27 mouse cellular contexts compared by ENCODE assay signal in the genomic region with DNA sequence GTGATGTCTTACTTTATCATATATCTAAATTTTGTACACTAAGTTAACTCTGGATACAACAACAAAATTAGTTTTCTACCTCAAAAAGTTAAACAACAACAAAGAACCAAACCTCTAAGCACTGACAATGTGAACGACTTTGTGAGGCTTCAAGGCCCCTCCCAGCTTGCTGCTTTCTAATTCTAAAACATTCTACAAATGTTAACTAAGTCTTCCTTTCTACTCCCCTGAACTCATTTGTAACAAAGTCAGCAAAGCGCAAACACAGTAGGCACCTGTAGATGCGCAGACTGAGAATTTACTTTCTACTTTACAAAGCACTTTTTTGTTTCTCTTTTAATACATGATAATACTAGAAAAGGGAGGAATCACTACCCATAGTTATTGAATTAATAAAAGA.
"Had no signal": no experiment of that assay in that cellular context is flagged by ENCODE, and none has a peak within 500 bp of the region (broad histone marks: within the 10 kb centered on the region; RNA-seq: fewer than 3 reads in every experiment).

No protein-coding gene starts in this region.

- H3K9me3 ChIP-seq: heart, embryonic 10.5 days; heart, embryonic 12.5 days; hindbrain, embryonic 10.5 days; hindbrain, embryonic 12.5 days; intestine, embryonic 15.5 days; kidney, embryonic 15.5 days; limb, embryonic 13.5 days; limb, embryonic 15.5 days; liver, embryonic 12.5 days had no signal

- H3K27me3 ChIP-seq: heart, embryonic 12.5 days; hindbrain, embryonic 12.5 days; intestine, embryonic 15.5 days; kidney, embryonic 15.5 days; limb, embryonic 13.5 days; limb, embryonic 15.5 days; liver, embryonic 12.5 days had no signal

- H3K9ac ChIP-seq: heart, embryonic 12.5 days; hindbrain, embryonic 12.5 days; hindbrain, embryonic 14.5 days; intestine, embryonic 15.5 days; kidney, embryonic 15.5 days; limb, embryonic 13.5 days; limb, embryonic 15.5 days; liver, embryonic 12.5 days; liver, embryonic 14.5 days had no signal

- H3K36me3 ChIP-seq: hindbrain, embryonic 12.5 days; intestine, embryonic 15.5 days; kidney, embryonic 15.5 days; limb, embryonic 15.5 days had no signal

- H3K27ac ChIP-seq: heart, embryonic 10.5 days; hindbrain, embryonic 10.5 days; hindbrain, embryonic 12.5 days; hindbrain, embryonic 14.5 days; intestine, embryonic 15.5 days; kidney, embryonic 15.5 days; kidney, postnatal 0 days; limb, embryonic 13.5 days; limb, embryonic 15.5 days; liver, embryonic 12.5 days; liver, embryonic 14.5 days had no signal

- DNase-seq: gastrocnemius, postnatal 14 days; gastrocnemius, postnatal 36 days; heart, adult 18-20 months; heart, postnatal 10 days; heart, postnatal 4 days; kidney, adult 11 months; kidney, adult 2 months; kidney, adult 9 months; kidney, postnatal 14 days; kidney, postnatal 36 days; layer of hippocampus, adult 9-11 months; layer of hippocampus, postnatal 36 days; left cerebral cortex, postnatal 4 days had no signal

- ATAC-seq: hindbrain, embryonic 16.5 days; inflammation-experienced regulatory T-cells, adult 6 months; intestine, embryonic 15.5 days; liver, embryonic 12.5 days had no signal

- H3K4me3 ChIP-seq: heart, embryonic 10.5 days; heart, embryonic 12.5 days; hindbrain, embryonic 10.5 days; hindbrain, embryonic 12.5 days; intestine, embryonic 15.5 days; kidney, embryonic 15.5 days; limb, embryonic 13.5 days; limb, embryonic 15.5 days; liver, embryonic 12.5 days had no signal

- H3K4me1 ChIP-seq: hindbrain, embryonic 10.5 days; hindbrain, embryonic 12.5 days; intestine, embryonic 15.5 days; limb, embryonic 13.5 days; limb, embryonic 15.5 days had no signal

- H3K4me2 ChIP-seq: heart, embryonic 12.5 days; hindbrain, embryonic 12.5 days; hindbrain, embryonic 14.5 days; intestine, embryonic 15.5 days; kidney, embryonic 15.5 days; limb, embryonic 13.5 days; limb, embryonic 15.5 days; liver, embryonic 12.5 days had no signal
